Mouse (Mus musculus): ENCODE data around the gene Tenm2. TPM values are rescaled to one million over a fixed set of nuclear protein-coding genes. Genes with fewer than 3 reads are reported as not detected.

The Tenm2 gene
- 18.3 and 20.4 TPM in 2 replicates for polyA plus RNA-seq (2016; fragmentation: Nextera tagmentation; extraction: Ambion mirVana)

DNA sequence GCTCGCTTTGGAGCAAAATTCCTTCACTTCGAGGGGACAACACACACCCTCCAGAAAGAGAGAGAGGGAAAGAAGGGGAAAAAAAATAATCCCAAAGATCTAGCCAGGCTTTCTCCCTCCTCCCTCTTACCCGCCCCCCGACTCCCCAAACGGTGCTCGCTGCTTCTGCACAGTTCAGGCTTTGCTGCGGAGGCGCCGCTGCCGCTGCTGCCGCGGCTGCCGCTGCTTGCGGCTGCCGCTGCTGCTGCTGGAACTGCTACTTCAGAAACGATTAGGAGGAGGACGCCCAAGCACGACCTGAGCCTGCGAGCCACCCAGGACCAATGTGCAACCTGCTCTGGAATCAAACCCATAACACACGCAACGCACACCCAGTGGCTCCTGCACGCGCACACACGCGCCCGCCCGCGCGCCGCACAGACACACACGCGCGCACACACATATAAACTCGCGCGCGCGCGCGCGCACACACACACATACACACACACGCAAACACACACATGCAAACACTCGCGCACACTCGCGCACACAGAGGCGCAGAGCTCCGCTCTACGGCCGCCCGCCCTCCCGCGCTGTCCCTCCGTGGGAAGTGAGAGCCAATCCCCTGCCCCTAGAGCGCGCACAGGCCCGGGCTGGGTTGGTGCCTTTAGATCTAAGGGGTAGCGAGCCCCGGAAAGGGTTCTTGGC is at the start of gene Tenm2:
Tenm2 (minus strand) TSS at position 51 of the 687 bp plus-strand sequence.
- Histone ChIP-seq H3K9ac (replicated peaks) (peak within 1 kb of the TSS; percentile 83), H3K27me3 (peaks cover 4% of the 10 kb centered on the region), H3K4me2 (replicated peaks) (peak within 1 kb of the TSS; percentile 77), H3K4me1 (peaks cover 8% of the 10 kb centered on the region), H3K27ac (replicated peaks) (peak within 1 kb of the TSS; percentile 93), H3K9me3 (no peaks in the 10 kb centered on the region), H3K4me3 (peak within 1 kb of the TSS; percentile 74), H3K36me3 (no peaks in the 10 kb centered on the region)
- WGBS: 0% methylated on average over 58 of the region's 59 CpGs
- ATAC-seq (ENCODE audit: low FRiP score, low read depth): peak; percentile 97

GRCm38 (mm10) chr11:37285186-37285585 is 49.4 kb upstream of the Tenm2 start:
- H3K9ac ChIP-seq (replicated peaks): no peak overlapping the region
- H3K27ac ChIP-seq (replicated peaks): no peak overlapping the region
- H3K27me3 ChIP-seq: no peaks in the 10 kb centered on the region
- no peak overlapping the region for H3K4me3 ChIP-seq
- H3K4me1 ChIP-seq: no peaks in the 10 kb centered on the region
- WGBS: 88% methylated on average over 2 of the region's 2 CpGs
- no peaks in the 10 kb centered on the region for H3K9me3 ChIP-seq
- ATAC-seq (ENCODE audit: low FRiP score, low read depth): no peak
- no peak overlapping the region for H3K4me2 ChIP-seq (replicated peaks)
- no peaks in the 10 kb centered on the region for H3K36me3 ChIP-seq

DNA sequence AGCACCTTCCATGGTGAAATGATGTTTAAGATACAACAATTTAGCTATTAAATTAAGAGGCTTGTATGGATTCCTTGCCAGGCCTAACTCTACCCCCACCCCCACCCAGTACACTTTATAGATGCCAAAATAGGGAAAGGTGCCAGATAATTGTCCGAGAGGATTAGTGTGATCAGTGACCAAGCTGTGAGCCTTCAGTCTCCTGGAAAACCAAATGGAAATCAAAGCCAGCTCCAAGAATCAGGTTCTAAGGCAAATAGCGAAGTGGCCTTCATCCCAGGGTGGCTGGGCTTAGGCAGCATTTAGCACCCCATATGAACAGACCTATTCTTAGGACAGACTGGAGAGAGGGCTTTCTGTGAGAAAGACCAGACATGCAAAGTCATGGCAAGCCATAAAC is 13.0 kb upstream of the Tenm2 start:
- 70% methylated on average over 2 of the region's 2 CpGs for whole genome bisulfite sequencing

GRCm38 (mm10) chr11:37237096-37237725 is 1.4 kb upstream of the Tenm2 start:
- Histone ChIP-seq H3K9me3 (no peaks in the 10 kb centered on the region), H3K36me3 (no peaks in the 10 kb centered on the region), H3K4me3 (peak overlapping the region; percentile 74), H3K4me1 (peaks cover 8% of the 10 kb centered on the region), H3K27ac (replicated peaks) (peak overlapping the region; percentile 93), H3K4me2 (replicated peaks) (peak overlapping the region; percentile 77), H3K9ac (replicated peaks) (peak overlapping the region; percentile 83), H3K27me3 (peaks cover 4% of the 10 kb centered on the region)
- ATAC-seq (ENCODE audit: low FRiP score, low read depth): no peak
- WGBS: 34% methylated on average over 7 of the region's 7 CpGs

More for the DNA sequence above, 13.0 kb upstream of the Tenm2 start:
- H3K27ac ChIP-seq (replicated peaks): no peak overlapping the region
- no peak overlapping the region for H3K4me2 ChIP-seq (replicated peaks)
- no peak overlapping the region for H3K4me3 ChIP-seq
- no peaks in the 10 kb centered on the region for H3K4me1 ChIP-seq
- no peaks in the 10 kb centered on the region for H3K27me3 ChIP-seq
- H3K9ac ChIP-seq (replicated peaks): no peak overlapping the region
- H3K36me3 ChIP-seq: no peaks in the 10 kb centered on the region
- ATAC-seq (ENCODE audit: low FRiP score, low read depth): no peak
- H3K9me3 ChIP-seq: no peaks in the 10 kb centered on the region

DNA sequence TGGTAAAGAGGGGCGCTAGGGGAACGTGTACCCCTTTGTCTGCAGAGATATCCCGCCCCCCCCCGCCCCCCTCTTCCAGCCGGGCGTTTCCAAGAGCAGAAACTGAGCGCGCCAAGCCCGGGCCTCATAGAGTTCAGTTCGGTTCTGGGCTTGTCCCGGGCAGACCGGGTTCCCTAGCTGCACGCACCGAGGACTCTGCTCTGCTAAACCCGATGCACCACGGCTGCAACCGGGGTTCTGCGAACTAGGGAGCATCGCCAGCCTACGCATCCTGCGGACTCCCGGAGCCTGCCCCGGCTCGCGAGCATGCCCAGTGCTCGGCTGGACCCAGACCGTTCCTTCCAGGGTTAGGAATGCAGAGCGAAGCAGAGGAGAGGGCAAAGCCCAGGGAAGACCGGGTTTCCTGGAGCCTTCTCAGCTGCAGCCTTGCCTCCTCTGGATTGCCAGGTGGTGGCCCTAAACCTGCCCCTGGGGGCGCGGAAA is 878 bp upstream of the Tenm2 start:
- H3K36me3 ChIP-seq: no peaks in the 10 kb centered on the region
- H3K27me3 ChIP-seq: peaks cover 4% of the 10 kb centered on the region
- ATAC-seq (ENCODE audit: low FRiP score, low read depth): peak; percentile 88
- H3K9me3 ChIP-seq: no peaks in the 10 kb centered on the region
- H3K4me1 ChIP-seq: peaks cover 8% of the 10 kb centered on the region
- 0% methylated on average over 31 of the region's 31 CpGs for WGBS
- peak overlapping the region; percentile 74 for H3K4me3 ChIP-seq
- H3K9ac ChIP-seq (replicated peaks): peak overlapping the region; percentile 83
- H3K27ac ChIP-seq (replicated peaks): peak overlapping the region; percentile 93
- H3K4me2 ChIP-seq (replicated peaks): peak overlapping the region; percentile 77

DNA sequence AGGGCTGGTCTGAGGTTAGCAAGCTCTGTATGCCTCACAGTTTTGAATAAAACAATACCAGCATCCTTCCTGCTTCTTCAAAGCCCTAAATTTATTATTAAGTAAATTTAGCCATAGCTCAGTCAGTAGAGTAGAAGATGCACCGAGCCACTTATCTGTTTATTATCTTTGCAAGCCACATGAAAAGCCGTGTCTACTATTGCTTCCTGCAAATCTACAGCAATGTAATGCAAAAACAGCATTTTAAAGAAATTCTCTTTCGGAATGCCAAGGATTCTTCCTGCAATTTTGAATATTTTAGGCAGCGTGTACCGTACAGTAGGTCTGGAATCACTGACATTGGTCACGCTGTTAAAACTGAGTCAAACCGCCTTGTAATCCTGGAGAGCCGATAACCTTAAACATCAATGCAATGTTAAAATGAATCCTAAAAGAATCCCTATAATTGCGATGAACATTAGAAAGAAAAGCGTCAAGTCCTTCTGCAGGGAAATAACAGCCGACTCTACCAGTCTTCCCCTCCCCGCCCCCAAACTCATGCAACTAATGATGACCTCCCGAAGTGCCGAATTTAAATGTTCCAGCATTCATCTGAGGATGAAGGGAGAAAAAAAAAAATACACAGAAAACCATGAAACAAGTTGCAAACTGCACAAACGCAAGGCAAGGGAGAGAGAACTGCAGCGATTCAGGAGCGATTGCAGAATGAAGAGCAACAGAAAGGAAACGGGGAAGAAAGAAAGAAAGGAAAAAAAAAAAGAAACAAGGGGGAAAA is 556 bp downstream of the Tenm2 start:
- WGBS: 7% methylated on average over 18 of the region's 18 CpGs
- peak overlapping the region; percentile 83 for H3K9ac ChIP-seq (replicated peaks)

DNA sequence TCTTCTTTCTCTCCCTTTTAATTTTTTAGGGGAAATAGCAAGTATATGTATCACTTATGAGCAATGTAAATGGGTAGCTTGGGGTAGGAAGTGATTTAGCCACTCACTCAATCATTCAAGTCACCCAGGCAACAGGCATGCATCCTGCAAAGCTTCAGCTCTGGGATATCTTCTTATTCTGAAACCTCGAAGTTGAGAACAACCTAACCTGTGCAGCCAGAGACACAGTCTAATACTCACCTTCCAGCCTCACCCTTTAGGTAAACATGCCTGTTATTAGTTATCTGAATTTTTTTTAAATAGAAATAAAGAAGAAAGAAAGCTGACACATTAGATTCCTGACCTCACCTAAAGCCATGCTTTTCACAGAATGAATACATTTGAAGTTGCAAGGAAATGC is 8.4 kb downstream of the Tenm2 start:
- no peak for ATAC-seq (ENCODE audit: low FRiP score, low read depth)
- 57% methylated on average over 1 of the region's 1 CpGs for WGBS
- H3K4me2 ChIP-seq (replicated peaks): no peak overlapping the region
- H3K27ac ChIP-seq (replicated peaks): no peak overlapping the region
- H3K4me1 ChIP-seq: no peaks in the 10 kb centered on the region
- H3K4me3 ChIP-seq: no peak overlapping the region
- H3K27me3 ChIP-seq: no peaks in the 10 kb centered on the region
- no peaks in the 10 kb centered on the region for H3K9me3 ChIP-seq
- no peak overlapping the region for H3K9ac ChIP-seq (replicated peaks)
- no peaks in the 10 kb centered on the region for H3K36me3 ChIP-seq

More for the DNA sequence above, 556 bp downstream of the Tenm2 start:
- Histone ChIP-seq H3K9me3 (no peaks in the 10 kb centered on the region), H3K27me3 (peaks cover 4% of the 10 kb centered on the region), H3K4me3 (peak overlapping the region; percentile 74), H3K36me3 (no peaks in the 10 kb centered on the region), H3K27ac (replicated peaks) (peak overlapping the region; percentile 93), H3K4me1 (peaks cover 8% of the 10 kb centered on the region), H3K4me2 (replicated peaks) (peak overlapping the region; percentile 77)
- ATAC-seq (ENCODE audit: low FRiP score, low read depth): no peak

DNA sequence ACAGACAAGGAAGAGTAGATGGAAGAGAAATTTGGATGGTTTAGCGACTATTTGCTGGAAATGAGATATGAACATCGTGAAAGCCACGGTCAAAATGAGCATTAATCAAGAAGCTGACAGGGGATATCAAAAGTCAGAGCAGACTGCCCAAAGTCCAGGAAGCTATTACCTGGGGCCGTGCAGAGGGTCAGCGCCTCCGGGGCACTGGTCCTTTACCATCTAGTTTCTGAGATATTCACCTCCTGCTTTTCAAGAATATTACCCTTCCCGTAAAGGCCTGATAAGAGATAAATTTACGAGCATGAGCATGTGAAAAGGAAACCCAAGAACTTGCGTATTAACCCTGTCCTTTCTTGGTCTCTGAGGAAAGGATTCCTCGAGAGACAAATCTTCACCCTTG is 8.8 kb downstream of the Tenm2 start:
- no peak overlapping the region for H3K27ac ChIP-seq (replicated peaks)
- H3K36me3 ChIP-seq: no peaks in the 10 kb centered on the region
- H3K4me3 ChIP-seq: no peak overlapping the region
- H3K4me1 ChIP-seq: no peaks in the 10 kb centered on the region
- H3K9ac ChIP-seq (replicated peaks): no peak overlapping the region
- ATAC-seq (ENCODE audit: low FRiP score, low read depth): no peak
- no peaks in the 10 kb centered on the region for H3K27me3 ChIP-seq
- H3K4me2 ChIP-seq (replicated peaks): no peak overlapping the region
- H3K9me3 ChIP-seq: no peaks in the 10 kb centered on the region
- WGBS: 87% methylated on average over 10 of the region's 10 CpGs

- WGBS: 71% methylated on average over 2 of the region's 2 CpGs
- no peak overlapping the region for H3K4me2 ChIP-seq (replicated peaks)
These were observed 13.0 kb downstream of the Tenm2 start for GRCm38 (mm10) chr11:37222737-37223136.

DNA sequence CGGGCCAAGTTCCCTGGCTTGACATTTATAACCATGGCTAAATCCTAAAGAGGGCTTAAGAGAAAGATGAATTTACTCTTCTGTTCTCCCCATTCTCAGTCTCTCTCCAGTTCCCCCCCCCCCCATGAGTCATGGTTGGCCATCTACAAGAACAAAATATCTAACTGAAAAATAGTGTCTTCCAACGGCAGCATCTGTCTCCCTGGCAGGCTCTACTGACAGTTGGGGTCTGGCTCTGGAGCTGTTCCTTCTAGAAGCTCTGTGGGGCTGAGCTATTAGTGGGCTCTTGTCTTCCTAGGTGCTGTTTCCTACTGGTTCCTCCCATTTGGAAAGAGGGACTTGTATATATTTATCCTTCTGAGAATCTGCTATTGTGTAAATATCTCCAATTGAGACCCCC is 13.7 kb downstream of the Tenm2 start:
- no peak overlapping the region for H3K27ac ChIP-seq (replicated peaks)
- H3K36me3 ChIP-seq: no peaks in the 10 kb centered on the region
- WGBS: 88% methylated on average over 2 of the region's 2 CpGs
- no peak for ATAC-seq (ENCODE audit: low FRiP score, low read depth)
- no peak overlapping the region for H3K9ac ChIP-seq (replicated peaks)
- no peaks in the 10 kb centered on the region for H3K27me3 ChIP-seq
- H3K4me1 ChIP-seq: no peaks in the 10 kb centered on the region
- H3K4me2 ChIP-seq (replicated peaks): no peak overlapping the region
- no peak overlapping the region for H3K4me3 ChIP-seq
- no peaks in the 10 kb centered on the region for H3K9me3 ChIP-seq

More at GRCm38 (mm10) chr11:37222737-37223136, 13.0 kb downstream of the Tenm2 start:
- no peak overlapping the region for H3K9ac ChIP-seq (replicated peaks)
- H3K4me3 ChIP-seq: no peak overlapping the region
- no peaks in the 10 kb centered on the region for H3K4me1 ChIP-seq
- no peak for ATAC-seq (ENCODE audit: low FRiP score, low read depth)
- H3K36me3 ChIP-seq: no peaks in the 10 kb centered on the region
- no peak overlapping the region for H3K27ac ChIP-seq (replicated peaks)
- no peaks in the 10 kb centered on the region for H3K9me3 ChIP-seq
- H3K27me3 ChIP-seq: no peaks in the 10 kb centered on the region

GRCm38 (mm10) chr11:37220921-37221320 is 14.8 kb downstream of the Tenm2 start:
- H3K27ac ChIP-seq (replicated peaks): no peak overlapping the region
- H3K4me1 ChIP-seq: no peaks in the 10 kb centered on the region
- no peak overlapping the region for H3K4me2 ChIP-seq (replicated peaks)
- no peak overlapping the region for H3K9ac ChIP-seq (replicated peaks)
- WGBS: 86% methylated on average over 6 of the region's 6 CpGs
- ATAC-seq (ENCODE audit: low FRiP score, low read depth): no peak
- no peaks in the 10 kb centered on the region for H3K36me3 ChIP-seq
- no peaks in the 10 kb centered on the region for H3K9me3 ChIP-seq
- no peak overlapping the region for H3K4me3 ChIP-seq
- no peaks in the 10 kb centered on the region for H3K27me3 ChIP-seq

GRCm38 (mm10) chr11:37186132-37186531 is 49.6 kb downstream of the Tenm2 start:
- WGBS: 19% methylated on average over 3 of the region's 3 CpGs
- H3K27me3 ChIP-seq: no peaks in the 10 kb centered on the region

More at GRCm38 (mm10) chr11:37186132-37186531, 49.6 kb downstream of the Tenm2 start:
- no peak overlapping the region for H3K4me3 ChIP-seq
- H3K27ac ChIP-seq (replicated peaks): no peak overlapping the region
- no peak overlapping the region for H3K4me2 ChIP-seq (replicated peaks)
- 0 out of 2 replicates have a peak, but pooled peaks have one; percentile 44 for ATAC-seq (ENCODE audit: low FRiP score, low read depth)
- 0 out of 2 replicates have a peak, but pooled peaks cover 3% of the 10 kb centered on the region for H3K4me1 ChIP-seq
- no peak overlapping the region for H3K9ac ChIP-seq (replicated peaks)
- no peaks in the 10 kb centered on the region for H3K9me3 ChIP-seq
- no peaks in the 10 kb centered on the region for H3K36me3 ChIP-seq
